Mouse (Mus musculus) layer of hippocampus, postnatal 10 days (tissue): ENCODE results near the gene Lrig1. TPM values are rescaled to one million over a fixed set of nuclear protein-coding genes. Genes with fewer than 3 reads are reported as not detected.
A peak's percentile ranks its signal among the peaks of the same experiment; 100 is the strongest.

ENCODE experiments used
- DNase-seq, 2 experiments: peaks; one replicate each; pipeline ENCODE4 v3.0.0; 2021; ENCODE audit warnings: low spot score in 2 of 2
- total RNA-seq, 2 experiments: library from RNA; stranded (reverse); gene quantifications; 2 replicates each; pipeline ENCODE4 v1.2.3; 2021

Lrig1 gene
- total RNA-seq, 2 experiments from 2014 or later = 36.2 to 36.5 TPM

DNA sequence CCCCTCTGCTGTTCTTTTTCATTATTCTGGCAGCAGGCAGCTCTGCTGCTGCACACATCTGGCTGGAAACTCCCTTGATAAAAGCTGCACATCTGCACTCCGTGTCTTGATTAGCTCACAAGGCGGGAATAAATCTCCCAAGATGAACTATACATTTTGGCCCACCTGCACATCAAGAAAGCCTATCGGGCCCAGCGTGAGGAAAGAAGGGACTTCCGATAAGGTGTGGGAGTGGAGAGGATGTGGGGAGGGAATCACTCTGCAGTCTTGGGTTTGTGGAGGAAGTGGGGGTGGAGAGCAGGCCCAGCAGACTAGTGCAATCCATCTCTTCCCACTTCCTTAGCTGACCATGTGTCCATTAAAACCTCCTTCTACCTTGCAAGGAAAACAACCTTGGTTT lies 74.1 kb downstream of the Lrig1 start:
- no peak for DNase-seq

DNA sequence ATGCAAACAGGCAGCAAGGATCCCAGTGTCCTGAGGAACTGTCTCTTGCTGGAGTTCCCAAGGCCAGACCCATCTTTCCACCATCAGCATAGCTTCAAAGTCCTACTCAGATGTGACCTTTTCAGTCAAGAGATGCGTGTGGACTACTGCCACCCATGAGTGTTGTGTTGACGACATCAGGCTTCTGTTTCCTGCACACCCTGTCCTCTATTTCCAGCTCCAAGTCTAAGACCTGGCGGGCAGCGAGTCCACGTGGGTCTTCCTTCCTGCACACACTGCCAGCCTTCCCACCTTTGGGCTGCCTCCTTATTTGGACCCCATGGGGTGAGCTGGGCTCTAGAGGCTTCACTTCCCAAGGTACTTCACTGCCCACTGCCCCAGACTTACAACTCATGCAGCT lies 75.4 kb downstream of the Lrig1 start:
- DNase-seq = no peak

DNA sequence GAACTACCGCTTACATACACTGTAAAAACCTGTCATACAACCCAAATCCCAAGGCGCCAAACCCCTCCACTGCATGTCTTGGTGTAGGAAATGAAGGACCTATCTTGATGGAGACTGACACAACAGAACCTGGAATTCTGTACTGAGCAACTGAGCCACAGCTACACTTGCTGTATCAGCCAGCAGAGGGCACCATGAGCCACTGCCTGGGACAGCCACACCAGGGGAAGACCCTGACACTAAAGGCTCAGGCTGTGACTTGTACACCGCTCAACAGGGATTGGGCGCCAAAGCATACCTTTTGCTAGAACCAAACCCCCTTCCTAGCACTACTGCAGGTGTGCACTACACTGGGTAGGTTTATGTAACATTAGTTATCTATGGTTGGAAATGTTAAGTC lies 77.0 kb downstream of the Lrig1 start:
- DNase-seq = peak; percentile 76 to 83

DNA sequence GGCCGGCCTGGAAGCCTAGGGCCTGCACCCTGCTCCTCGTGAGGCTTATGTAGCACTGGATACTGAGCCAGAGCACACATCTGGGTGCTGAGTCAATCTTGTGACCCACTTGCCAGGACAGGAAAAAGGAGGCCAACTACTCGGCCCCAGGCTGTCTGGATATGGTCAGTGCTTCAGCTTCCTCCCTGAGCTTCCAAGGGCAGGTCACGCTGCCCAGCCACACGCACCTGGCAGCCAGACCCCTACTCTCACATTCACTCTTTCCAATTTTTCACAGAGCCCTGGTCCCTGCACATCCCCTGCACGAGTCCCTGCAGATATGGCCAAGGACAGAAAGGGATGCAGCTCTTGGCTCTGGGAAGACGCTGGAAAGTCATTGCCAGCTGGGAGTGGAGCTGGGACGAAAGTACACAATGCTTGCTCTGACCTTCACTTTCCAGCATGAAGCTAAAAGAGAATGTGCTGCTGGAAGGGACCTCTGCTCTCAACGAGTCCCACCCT lies 79.1 kb downstream of the Lrig1 start:
- DNase-seq = peak in 1 of 2 experiments; percentile 11

DNA sequence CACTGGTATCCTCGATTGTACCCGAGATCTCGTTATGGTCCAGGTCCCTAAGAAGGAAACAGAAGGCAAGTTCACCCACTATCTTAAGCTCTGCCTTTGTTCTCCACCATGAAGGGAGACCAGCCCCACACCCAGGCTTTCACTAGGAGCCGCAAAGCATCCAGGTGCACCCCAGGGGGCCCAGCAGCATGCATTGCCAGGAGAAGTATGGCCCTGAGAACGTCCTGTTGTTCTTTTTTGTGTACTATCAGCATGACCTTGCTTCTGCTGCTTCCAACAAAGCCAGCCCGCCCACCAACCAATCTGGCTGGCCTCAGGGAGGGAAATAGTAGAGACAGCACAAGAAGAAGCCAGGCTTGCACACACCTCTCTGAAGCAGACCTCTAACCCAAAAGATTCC lies 79.7 kb downstream of the Lrig1 start:
- no peak for DNase-seq

DNA sequence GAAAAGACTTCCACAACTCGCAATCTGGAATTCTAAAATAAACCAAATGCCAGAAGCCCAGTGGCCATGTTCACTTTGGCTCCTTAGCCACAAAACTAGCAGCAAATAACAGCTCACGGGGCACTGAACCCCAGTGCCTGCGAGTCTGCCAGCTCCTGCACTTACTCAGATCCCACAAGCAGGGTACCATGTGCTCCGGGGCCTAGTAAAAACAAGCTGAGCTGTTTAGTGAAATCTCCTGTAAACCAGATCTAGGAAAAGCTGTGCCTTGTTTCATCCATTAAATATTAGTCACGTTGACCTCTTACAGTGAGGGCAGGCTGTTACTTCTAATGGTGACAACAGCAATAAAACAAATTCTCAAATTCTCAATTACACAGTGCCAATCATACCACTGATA lies 81.3 kb downstream of the Lrig1 start:
- no peak for DNase-seq

DNA sequence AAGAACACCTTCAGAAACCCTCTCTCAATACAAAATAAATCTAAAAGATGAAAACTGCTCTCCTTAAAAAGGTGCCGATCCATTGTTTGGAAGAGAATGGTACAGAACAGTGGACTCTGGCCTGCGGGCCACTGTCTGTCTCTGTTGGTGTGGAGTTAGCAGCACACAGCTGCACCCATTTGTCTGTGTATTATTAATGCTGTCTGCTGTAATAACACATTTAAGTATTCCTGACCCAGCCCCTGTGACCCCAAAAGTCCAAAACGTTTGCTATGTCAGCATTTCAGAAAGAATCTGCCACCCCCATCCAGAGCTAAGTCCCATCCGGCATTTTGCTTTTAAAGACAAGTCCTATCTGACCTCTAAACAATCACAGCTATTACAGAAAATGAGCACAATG lies 84.0 kb downstream of the Lrig1 start:
- no peak for DNase-seq

DNA sequence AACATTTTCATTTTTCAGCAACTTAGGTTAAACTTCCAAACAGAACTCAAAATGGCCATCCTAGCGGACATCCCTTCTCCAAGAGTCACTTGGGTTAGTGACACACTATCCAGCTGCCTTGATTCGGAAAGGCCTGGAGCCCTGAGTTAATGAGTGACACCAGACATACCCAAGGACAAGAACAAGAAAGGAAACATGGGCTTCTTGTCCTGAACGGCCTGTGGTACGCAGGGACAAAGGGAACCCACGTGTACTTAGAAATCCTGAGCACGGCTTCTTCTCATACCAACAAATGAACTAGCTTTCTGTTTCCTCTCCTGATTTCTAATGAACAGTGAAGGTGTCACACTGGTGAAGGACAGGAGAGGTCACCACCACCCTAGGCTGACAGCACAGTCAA lies 85.6 kb downstream of the Lrig1 start:
- DNase-seq = no peak

DNA sequence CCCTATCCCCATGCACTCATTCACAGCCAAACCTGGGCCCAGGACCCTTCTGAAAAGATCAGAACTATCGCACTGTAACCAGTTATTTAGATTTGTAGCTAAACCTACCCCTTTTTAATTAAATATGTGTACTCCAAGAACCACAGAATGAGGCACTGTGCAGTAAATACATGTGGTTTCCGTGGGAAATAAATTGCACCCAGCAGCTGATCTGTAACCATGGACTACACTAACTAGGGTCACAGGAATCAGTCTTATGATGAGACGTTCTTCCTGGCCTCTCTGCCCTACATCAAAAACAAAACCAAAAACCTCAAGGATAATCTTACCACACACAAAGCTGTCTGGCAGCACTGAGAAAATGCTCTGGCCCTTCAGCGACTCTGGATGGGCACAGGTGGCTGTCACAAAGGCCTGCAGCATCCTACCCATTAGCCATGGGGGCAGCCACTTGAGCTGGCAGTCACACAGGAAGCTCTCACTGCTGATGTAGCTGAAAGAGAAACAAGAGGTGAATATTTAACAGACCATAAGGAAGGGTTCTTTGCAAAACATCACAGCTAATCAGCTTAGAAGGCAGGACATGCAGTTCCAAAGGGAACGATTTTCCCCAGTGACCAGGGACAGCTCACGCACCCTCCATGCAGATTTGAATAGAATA lies 86.6 kb downstream of the Lrig1 start:
- no peak for DNase-seq

DNA sequence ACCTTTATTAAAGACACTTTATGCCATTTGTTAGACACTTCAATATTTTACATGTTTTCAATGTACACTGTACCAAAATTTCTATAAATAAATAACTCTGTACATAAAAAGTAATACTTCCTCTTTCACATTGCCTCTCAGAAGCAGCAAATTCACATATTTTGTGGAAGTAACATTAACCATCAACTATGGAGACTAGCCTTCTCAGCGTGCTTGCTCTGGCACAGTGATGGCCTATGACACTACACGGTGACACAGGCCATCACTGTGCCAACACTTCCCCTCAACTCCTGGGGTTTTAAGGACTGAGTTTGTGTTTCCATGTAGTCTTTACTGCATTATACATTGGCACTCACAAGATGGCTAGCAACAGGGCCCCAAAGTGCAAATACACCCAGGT lies 95.4 kb downstream of the Lrig1 start:
- no peak for DNase-seq

DNA sequence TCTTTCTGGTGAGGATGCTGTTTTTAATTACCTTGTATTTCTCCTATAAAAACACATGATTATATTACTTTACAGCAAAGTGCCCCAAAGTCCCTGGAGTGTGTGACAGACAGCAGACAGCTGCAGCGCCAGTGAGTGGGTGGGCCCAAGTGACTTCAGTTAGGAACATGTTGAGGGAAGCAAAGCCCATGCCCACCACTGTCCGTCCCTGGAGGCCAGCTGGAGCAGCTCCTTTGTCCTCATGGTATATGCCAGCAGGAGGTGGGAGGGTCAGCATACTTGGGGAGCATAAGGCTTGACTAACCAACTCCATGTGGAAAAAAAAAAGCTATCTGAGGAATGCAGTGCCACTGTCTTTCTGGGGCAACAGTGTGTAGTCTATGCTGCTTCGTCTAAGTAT lies 95.9 kb downstream of the Lrig1 start:
- DNase-seq = no peak

DNA sequence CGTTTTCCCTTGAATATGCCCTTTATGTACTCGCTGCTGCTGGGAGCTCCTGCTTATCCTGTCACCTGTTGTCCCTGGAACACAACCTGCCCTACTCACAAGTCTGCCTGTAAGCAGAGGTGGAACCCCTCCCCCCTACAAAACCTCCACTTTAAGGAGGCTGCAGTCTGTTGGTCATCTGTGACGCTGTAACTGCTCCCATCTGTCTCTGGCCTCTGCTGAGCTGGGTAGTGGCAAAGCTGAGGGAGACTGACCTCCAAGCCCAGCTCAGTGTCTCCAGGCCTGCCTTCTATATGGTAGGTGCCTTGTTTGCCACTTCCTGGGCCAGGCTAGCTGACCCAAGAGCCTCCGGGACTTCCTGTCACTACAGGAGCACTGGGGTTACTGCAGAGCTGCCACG lies 98.1 kb downstream of the Lrig1 start:
- no peak for DNase-seq

DNA sequence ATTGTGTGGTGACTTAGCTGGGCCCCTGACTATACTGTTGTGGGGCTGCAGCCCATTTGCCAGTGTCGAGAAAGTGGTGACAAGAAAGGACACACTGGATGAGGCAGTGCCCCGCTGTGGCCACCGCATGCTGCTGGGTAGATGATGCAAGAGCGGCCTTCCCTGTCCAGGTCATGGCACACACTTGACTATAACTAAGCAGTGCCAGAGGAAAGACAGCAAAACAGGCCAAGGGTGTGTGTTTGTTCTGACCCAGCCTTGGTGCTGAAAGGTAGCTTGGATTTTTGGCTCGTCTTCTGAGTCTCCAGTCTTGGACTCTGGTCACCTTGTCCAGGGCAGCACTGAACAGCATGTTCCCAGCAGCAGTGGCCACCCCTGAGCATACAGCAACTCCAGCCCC lies 98.9 kb downstream of the Lrig1 start:
- no peak for DNase-seq

DNA sequence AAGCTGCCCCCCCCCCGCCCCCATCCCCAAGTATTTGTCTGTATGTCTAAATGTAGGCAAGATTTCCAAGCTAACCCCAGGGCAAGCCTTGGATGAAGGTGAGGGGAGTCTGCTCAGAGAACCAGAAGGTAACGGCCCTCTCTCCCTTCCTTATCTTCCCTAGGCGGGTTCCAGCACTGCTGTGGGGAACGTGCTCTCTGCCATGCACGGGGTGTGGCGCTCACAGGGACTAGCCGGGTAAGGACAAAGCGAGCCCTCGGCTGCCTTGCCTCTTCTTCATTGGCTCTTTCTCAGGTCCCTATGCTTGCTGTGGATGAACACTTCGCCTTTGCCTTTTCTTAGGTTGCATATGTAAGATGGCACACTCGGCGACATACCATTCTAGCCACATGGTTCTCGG lies 100.9 kb downstream of the Lrig1 start:
- DNase-seq = no peak

DNA sequence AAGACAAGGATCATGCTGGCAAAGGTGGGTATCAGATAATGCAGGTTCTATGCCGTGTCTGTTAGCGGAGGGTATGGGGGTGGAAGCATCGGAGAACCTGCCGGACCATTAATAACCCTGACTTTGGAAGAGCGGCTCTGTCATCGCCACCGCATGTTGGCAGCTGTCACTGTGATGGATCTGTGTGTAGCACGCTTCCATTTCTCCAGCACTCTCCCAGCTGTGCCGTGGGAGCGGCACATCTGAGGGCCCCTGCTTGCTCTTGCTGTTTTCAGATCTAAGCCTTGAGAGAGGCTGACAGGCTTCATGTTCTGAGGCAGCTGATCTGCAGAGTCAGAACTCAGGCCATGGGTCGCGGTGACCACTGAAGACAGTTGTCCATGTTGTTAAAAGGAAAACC lies 101.5 kb downstream of the Lrig1 start:
- no peak for DNase-seq

DNA sequence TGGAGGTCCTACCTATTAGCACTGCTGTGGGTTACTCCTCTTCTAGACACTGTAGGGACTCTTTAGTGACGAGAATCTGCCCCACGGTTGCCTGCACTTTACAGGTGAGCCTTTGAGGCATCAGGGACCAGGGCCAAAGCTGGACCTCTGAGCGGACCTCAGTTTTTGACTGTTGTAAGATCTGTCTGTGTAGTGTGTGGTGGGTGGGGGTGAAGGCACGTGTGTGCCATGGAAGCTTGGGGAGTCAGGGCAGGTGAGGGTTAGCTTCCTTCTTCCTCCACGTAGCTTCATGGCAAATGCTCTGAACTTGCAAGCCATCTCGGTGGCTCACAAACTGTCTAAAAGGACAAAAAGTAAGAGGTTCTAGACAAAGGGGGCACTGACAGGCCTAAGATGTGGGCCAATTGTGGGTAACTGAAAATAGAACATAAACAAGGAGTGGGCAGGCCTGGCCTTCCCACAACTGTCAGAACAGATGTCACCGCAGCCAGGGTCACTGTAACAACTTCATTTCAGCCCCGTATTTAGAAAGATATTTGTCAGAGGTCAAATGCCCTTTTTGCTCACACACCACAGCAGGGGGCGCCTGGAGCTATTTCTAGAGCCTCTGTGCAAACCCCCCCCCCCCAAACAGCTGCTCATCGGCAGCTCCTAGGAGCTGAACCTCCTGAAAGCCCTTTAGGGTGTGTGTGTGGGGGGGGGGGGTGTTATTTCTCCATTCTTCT lies 103.0 kb downstream of the Lrig1 start:
- DNase-seq = no peak

DNA sequence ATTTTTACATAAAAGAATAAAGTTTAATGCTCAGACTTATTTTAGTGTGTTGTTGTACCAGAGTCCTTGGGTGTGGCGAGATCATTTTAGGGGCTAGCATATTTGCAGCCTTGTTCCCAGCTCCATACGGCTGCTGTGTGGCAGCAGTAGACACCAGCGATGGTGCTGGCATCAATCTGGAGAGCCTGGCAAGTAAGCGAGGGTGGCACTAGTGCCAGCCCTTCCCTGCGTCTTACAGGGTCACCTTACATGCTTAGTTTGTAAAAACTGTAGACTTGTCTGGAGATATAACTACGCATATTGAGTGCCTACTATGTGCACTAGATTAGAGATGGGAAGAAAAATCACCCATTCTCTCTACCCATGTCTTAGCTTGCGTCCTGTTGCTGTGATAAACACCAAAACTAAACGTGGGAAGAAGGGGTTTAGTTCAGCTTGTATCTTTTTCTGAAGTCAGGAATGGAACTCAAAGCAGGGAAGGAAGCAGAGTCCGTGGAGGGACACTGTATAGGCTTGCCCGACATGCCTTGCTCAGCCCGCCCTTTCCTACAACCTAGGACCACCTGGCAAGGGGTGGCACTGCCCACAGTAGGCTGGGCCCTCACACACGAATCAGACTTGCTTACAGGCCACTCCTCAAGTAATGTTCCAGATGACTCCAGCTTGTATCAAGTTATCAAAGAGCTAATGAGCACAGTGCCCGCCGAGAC lies 103.8 kb downstream of the Lrig1 start:
- DNase-seq = no peak

DNA sequence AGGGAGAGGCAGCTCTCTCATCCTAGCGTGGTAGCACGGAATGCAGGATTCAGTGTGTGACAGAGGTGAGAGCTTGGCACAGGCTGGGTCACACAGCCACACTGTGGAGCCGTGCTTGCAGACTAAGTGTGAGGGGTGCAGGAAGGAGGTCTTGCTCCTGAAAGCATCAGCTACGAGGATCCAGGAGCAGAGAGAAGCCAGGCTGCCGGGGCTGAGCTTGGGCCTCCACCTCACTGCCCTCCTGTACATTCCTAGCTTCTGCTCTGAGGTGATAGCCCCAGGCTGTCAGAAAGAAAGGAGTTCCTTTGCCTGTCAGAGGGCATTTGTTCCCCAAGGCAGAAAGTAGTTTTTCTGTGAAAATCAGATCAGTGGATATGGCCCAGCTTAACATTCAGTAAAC lies 104.8 kb downstream of the Lrig1 start:
- DNase-seq = peak in 1 of 2 experiments; percentile 6

DNA sequence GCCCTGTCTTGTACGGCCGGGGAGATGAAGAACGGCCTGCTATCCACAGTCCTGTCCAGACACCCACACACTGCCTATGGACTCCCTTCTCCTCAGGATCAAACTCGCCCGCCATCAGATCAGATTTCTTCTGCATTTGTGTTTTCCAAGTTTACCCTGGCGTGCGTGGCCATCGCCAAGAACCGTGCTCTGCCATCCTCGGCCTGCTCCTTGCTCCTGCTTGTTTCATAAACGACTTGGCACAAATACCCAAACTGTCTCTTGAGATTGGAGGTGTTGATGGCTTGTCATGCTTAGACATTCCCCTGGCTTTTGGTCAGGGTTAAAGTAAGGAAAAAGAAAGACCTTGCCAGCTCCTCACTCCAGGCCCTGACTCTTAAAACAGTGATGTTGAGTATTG lies 105.2 kb downstream of the Lrig1 start:
- peak; percentile 2 to 7 for DNase-seq

DNA sequence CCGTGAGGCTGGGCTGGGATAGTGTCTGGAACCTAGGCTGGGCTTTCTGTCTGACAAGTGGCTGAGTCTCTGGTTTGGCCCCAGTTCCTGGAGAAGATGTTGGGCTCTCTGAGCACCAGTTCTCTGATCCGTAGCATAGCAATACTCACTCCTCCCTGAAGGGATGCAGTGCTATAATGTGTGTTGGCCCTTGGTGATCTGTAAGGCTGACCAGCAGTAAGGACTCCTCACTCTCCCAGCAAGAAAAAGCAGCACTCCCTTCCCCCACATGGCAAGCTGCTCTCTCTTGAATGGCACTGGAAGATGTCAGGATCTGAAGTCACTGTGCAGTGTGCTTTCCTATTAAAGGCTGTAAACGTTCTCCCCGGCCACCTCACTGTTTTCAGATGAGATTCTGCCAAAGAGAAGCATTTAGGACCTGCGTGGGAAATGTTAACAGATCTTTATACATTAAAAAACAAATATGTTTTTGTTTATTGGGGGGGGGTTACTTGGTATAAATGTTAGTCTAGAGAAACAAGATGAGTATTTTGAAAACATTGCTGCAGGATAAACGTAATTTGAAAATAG lies 105.8 kb downstream of the Lrig1 start:
- peak; percentile 2 to 10 for DNase-seq

DNA sequence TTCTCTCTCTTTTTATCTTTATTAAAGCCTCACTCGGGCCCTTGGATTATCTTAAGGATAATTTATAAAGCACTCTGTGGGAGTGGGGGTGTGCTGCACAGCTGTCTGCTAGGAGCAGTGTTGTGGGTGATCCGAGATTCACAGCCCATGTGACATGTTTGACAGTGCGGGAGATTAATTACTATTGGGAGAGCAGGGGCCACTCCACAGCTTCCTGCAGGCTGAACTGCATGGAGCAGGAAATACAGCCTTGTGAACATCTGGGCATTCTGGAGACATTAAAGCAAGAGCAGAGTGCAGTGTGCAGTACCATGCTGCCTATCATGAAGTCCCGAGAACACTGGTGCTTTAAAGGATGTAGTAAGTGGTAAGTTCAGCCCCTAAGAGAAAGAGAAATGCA lies 107.2 kb downstream of the Lrig1 start:
- no peak for DNase-seq

DNA sequence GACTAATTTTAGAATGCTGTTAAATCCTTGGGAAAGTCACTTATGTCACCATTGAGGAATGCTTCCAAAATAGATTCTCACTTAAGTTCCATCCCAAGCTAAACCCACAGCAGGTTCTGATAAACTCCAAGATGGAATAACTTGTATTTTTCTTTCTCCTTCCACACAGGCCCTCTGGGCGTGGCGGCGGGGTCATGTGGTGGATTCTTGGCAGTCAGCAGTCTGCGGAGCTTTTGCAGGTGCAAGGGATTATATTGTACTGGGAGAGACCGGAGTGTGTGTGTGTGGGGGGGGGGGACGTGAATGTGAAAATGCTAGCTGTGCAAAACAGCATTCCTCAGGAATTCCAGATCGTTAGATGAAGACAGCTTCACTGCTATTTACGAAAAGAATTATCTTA lies 107.7 kb downstream of the Lrig1 start:
- DNase-seq = no peak
